Mouse (Mus musculus) B cell, adult (primary cell): ENCODE measurements around the gene Rundc1. TPM values are rescaled to one million over a fixed set of nuclear protein-coding genes. Genes with fewer than 3 reads are reported as not detected.

Experiments
- total RNA-seq: library from RNA; stranded (reverse); gene quantifications from 4 replicates; pipeline ENCODE4 v1.2.4, GENCODE M21; 2023; ENCODE audit not compliant: inconsistent age

Gene Rundc1
- total RNA-seq, result 20.8 to 21.4 TPM (median 20.9 TPM) in 4 replicates

DNA sequence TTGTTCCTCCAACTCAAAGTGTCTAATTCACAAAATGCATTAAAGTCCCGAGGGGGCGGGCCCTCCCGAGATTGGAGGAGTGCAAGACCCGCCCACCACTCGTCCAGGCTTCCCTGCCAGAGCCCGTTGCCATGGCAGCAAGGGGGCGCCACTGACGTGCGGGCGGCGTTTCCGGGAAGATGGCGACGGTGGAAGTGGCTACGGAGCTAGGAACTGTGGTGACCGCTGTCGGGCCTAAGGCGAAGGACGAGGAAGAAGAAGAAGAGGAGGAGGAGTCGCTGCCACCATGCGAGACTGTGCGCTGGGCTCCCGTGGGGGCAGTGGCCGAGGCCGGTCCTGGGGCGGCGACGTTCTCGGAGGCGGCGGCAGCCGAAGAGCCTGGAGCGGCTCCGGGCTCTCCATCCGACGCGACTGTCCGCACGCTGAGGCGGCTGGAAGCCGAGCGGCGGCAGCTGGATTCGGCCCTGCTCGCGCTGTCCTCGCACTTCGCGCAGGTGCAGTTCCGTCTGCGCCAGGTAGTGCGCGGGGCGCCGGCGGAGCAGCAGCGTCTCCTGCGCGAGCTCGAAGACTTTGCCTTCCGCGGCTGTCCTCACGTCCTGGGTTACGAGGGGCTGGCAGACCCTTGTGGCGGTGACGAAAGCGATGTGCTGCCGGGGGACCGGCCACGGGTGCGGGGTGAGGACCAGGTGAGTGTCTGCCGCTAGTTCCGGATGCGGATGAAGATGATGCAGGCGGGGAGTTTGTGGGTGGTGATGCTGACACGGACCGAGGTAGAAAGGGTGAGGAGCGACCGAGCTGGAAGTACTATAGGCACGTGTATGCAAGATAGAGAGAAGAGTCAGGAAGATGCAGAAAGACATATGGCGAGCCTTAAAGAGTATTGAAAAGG is at the start of gene Rundc1, which contains the start of gene Ptges3l:
Gene Rundc1, plus strand, starts transcription at position 161 of the 889 bp plus-strand sequence.
Gene Ptges3l, minus strand, starts transcription at position 409 of the 889 bp plus-strand sequence.

DNA sequence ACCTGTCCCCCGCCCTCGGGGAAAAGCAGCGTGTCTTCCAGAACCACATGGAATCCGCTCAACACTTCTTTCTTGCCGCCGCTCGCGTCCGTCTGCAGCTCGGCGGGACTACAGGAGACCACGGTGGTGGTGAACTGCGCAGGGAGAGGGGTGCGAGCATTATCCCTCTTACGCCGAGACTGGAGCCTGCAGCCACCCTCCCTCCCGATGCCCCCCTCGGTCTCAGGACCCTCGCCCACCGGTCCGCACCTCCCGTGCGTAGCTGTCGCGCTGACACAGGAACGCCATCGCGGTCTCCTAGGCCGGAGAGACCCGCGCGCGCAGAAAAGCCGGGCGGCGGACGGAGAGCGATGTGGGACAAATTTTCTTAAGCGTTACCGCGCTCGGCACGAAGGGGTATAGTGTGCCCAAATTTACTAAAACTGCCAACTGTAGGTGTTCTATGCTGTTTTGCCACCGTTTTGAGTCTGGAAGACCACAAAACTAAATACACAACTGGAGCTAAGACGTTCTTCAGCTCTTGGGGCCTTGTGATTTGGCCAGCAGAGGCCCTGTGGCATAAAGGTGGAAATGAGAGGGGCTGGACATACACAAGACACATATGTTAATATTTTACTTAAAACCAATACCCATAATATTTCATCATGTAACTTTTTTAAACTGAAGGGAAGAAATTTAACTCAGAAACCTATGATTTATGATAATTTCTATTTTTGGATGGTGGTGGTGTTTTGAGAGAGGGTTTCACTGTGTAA is 7.6 kb upstream of the Rundc1 start, which contains the start of gene Aarsd1:
Gene Aarsd1, minus strand, starts transcription at position 515 of the 755 bp plus-strand sequence.

GRCm38 (mm10) chr11:101424105-101424851 is 607 bp upstream of the Rundc1 start, which contains the start of gene Gm27029:
TSS of gene Gm27029 (minus strand) at chr11:101424796.

DNA sequence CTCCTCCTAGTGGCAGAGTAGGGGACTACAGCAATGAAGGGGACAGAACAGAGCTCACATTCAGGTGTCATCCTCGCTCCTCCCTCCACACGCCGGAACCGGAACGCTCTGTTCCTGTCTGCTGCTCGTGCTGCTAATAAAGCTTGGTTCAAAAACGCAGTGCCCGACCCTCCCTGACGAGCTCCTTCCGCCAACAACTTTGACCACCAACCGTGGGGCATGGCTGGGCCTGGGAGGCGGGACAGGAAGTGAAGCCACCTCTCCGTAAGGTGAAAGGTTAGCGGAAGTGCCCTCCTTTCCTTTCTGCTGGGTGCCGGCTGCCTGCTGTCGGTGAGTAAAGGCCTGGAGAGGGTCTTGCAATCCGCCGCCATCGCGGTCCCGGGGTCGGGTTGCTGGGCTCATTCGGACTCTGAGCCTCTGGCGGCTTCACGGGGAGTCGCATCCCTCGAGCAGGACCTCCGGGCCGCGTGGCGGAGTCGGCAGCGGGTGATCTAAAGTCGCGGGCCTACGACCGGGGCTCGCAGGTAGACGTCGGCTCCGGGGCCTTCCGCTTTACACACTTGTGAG is 17.3 kb downstream of the Rundc1 start, which contains the start of gene Rpl27:
Gene Rpl27, plus strand, starts transcription at position 172 of the 567 bp plus-strand sequence.

GRCm38 (mm10) chr11:101448274-101448746 is 23.4 kb downstream of the Rundc1 start, which contains the start of gene Ifi35:
TSS of gene Ifi35 (plus strand) at chr11:101448407.

DNA sequence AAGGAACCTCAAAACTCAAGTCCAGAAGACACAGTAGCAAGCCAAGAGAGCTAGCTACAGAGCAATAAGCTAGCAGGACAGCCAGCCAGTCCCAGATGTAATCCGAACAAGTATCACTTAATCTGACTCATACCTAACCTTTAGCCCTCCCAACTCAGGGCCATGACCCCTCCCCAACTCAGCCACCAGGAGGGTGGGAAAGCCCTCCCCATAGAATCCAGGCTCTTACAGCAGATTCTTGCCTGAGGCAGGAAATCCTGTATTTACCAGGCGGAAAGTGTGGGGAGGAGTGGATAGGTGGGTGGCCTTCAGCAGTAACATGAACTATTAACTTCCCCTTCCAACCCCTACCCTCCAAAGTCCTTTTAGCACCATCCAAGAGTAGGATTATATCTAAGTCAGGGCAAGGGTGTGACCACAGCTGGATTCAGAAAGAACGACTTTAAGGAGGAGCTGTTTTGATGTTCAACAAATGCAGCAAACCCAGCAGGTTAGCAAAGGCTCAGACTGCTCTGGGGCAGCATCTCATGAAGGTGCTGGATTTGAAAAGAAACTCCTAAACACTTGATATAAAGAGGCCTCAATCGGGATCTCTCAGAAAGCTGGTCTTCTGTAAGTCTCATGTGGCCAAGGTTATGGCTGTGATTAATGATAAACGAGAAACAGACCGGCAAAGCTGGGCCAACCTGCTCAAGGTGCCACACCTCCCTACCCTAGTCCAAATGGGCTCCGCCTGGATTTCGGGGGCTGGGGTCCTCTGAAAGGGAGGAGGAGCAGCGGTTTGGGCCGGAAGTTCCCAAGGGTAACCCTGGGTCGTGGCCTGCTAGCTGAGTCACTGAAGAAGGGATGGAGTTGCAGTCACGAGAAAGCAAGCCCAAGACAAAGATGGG is 39.6 kb downstream of the Rundc1 start, which contains the start of gene Rnd2:
Gene Rnd2, plus strand, starts transcription at position 789 of the 890 bp plus-strand sequence.

GRCm38 (mm10) chr11:101465869-101466551 is 41.1 kb downstream of the Rundc1 start, which contains the start of gene Vat1:
TSS of gene Vat1 (minus strand) at chr11:101466230.

Other genes with a start within 250 kb of the Rundc1 start
- gene Ccr10, start 249.6 kb upstream of the Rundc1 start, total RNA-seq, result 0.60 TPM in 1 of 4 replicates, not detected in the others
- 74.4 to 88.1 TPM (median 79.3 TPM) in 4 replicates for gene Ezh1, start 198.6 kb upstream of the Rundc1 start, total RNA-seq
- gene Ramp2, start 179.1 kb upstream of the Rundc1 start, total RNA-seq, result not detected in 4 replicates
- 73.6 to 86.7 TPM (median 83.1 TPM) in 4 replicates for gene Vps25, start 171.4 kb upstream of the Rundc1 start, total RNA-seq
- 0.21 to 1.5 TPM (median 1.1 TPM) in 4 replicates for gene Wnk4, start 164.5 kb upstream of the Rundc1 start, total RNA-seq
- 0.22 to 0.51 TPM (median 0.47 TPM) in 4 replicates for gene Cntd1, start 146.1 kb upstream of the Rundc1 start, total RNA-seq
- gene Coa3, start 146.0 kb upstream of the Rundc1 start, total RNA-seq, result 26.7 to 40.5 TPM (median 28.5 TPM) in 4 replicates
- 177 to 193 TPM (median 186 TPM) in 4 replicates for gene Becn1, start 122.8 kb upstream of the Rundc1 start, total RNA-seq
- 134 to 152 TPM (median 146 TPM) in 4 replicates for gene Psme3, start 108.9 kb upstream of the Rundc1 start, total RNA-seq
- gene Aoc2, start 100.0 kb upstream of the Rundc1 start, total RNA-seq, result 13.2 to 15.9 TPM (median 13.8 TPM) in 4 replicates
- 0.26 to 0.87 TPM (median 0.59 TPM) in 4 replicates for gene Aoc3, start 94.5 kb upstream of the Rundc1 start, total RNA-seq
- gene G6pc, start 57.5 kb upstream of the Rundc1 start, total RNA-seq, result not detected in 4 replicates
- 18.5 to 27.4 TPM (median 26.4 TPM) in 4 replicates for gene Aarsd1, start 7.5 kb upstream of the Rundc1 start, total RNA-seq
- 0.87 to 3.1 TPM (median 1.6 TPM) in 4 replicates for gene Gm27029, start 289 bp upstream of the Rundc1 start, total RNA-seq
- gene Ptges3l, start 248 bp downstream of the Rundc1 start, total RNA-seq, result 1.7 to 2.7 TPM (median 2.0 TPM) in 4 replicates
- 98.0 to 135 TPM (median 128 TPM) in 4 replicates for gene Rpl27, start 17.2 kb downstream of the Rundc1 start, total RNA-seq
- gene Ifi35, start 23.3 kb downstream of the Rundc1 start, total RNA-seq, result 63.1 to 83.1 TPM (median 74.7 TPM) in 4 replicates
- 0.87 to 1.5 TPM (median 1.0 TPM) in 4 replicates for gene Rnd2, start 39.9 kb downstream of the Rundc1 start, total RNA-seq
- 13.4 to 20.3 TPM (median 15.6 TPM) in 4 replicates for gene Vat1, start 41.1 kb downstream of the Rundc1 start, total RNA-seq
- gene Brca1, start 126.9 kb downstream of the Rundc1 start, total RNA-seq, result 5.5 to 9.9 TPM (median 7.5 TPM) in 4 replicates
- gene Nbr1, start 127.1 kb downstream of the Rundc1 start, total RNA-seq, result 124 to 157 TPM (median 143 TPM) in 4 replicates
- 4.3 to 5.8 TPM (median 5.2 TPM) in 4 replicates for gene Tmem106a, start 157.2 kb downstream of the Rundc1 start, total RNA-seq
- gene Gm11634, start 174.2 kb downstream of the Rundc1 start, total RNA-seq, result not detected in 4 replicates
- gene Rdm1, start 202.1 kb downstream of the Rundc1 start, total RNA-seq, result 42.9 to 60.2 TPM (median 48.0 TPM) in 4 replicates
- gene Arl4d, start 240.5 kb downstream of the Rundc1 start, total RNA-seq, result 1.7 to 2.8 TPM (median 2.2 TPM) in 4 replicates